Mouse (Mus musculus): ENCODE results near the gene Lamc3.

Lamc3 gene

DNA sequence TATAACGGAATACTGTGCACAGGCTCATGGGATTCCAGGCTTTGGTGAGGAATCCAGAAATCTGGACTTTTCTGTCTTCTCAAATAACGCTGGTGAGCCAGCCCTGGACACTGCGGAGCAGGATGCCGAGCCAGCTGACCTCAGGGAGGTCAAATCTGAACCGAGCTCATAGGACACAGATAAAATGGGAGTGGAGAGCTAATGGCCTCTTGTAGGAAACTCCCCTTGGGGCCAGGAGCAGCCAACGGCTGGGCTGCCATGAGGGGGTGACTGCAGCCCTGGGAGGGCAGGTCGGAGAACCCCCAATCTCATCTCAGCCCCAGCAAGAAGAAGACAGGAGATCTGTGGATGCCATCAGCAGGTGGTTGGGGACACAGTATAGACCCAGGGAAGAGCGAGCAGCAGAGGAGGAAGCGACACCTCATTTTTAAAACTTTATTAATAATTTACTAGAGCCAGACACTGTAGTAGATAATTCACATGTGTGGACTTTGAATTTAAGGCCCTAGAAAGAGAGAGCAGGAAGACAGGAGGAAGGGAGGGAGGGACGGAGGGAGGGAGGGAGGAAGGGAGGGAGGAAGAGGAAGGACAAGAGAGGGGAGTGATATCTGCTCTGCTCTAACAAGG, 18.4 kb upstream of the Lamc3 start:
- Histone ChIP-seq H3K9me3 (ENCODE audit: low read length) (peaks cover 5% of the 10 kb centered on the region; the same call in 1 of the 2 replicates), H3K4me1 (replicated peaks; ENCODE audit: low read depth, low read length) (peaks cover 23% of the 10 kb centered on the region), H3K27me3 (ENCODE audit: insufficient read depth, low read length) (peaks cover 30% of the 10 kb centered on the region), H3K36me3 (ENCODE audit: insufficient read depth, low read length) (no peaks in the 10 kb centered on the region), H3K4me3 (replicated peaks; ENCODE audit: low read length) (no peak overlapping the region)
- no peak for TF ChIP-seq POU5F1 (IDR thresholded peaks at IDR 0.05; ENCODE audit: borderline replicate concordance, low read length)
- TF ChIP-seq NANOG (IDR thresholded peaks at IDR 0.05; ENCODE audit: borderline replicate concordance, low read length), result no peak
- no peak for TF ChIP-seq CTCF (conservative IDR thresholded peaks at IDR 0.05; ENCODE audit: low read length)

DNA sequence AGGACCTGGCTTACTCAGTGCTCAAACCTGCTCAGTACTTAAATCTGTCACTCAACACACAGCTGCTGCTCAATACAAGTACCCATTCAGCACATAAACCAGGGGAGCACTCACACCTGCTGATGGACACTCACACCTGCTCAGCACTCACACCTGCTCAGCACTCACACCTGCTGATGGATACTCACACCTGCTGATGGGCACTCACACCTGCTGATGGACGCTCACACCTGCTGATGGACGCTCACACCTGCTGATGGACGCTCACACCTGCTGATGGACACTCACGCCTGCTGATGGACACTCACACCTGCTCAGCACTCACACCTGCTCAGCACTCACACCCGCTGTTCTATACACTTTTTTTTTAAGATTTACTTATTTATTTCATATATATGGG, 17.4 kb upstream of the Lamc3 start:
- no peaks in the 10 kb centered on the region for H3K36me3 ChIP-seq (ENCODE audit: insufficient read depth, low read length)
- TF ChIP-seq NANOG (IDR thresholded peaks at IDR 0.05; ENCODE audit: borderline replicate concordance, low read length) (no peak), CTCF (conservative IDR thresholded peaks at IDR 0.05; ENCODE audit: low read length) (no peak), POU5F1 (IDR thresholded peaks at IDR 0.05; ENCODE audit: borderline replicate concordance, low read length) (no peak)
- H3K27me3 ChIP-seq (ENCODE audit: insufficient read depth, low read length), result peaks cover 33% of the 10 kb centered on the region
- no peak overlapping the region for H3K4me3 ChIP-seq (replicated peaks; ENCODE audit: low read length)
- H3K9me3 ChIP-seq (ENCODE audit: low read length), result peaks cover 5% of the 10 kb centered on the region; the same call in 1 of the 2 replicates
- H3K4me1 ChIP-seq (replicated peaks; ENCODE audit: low read depth, low read length), result peaks cover 23% of the 10 kb centered on the region

DNA sequence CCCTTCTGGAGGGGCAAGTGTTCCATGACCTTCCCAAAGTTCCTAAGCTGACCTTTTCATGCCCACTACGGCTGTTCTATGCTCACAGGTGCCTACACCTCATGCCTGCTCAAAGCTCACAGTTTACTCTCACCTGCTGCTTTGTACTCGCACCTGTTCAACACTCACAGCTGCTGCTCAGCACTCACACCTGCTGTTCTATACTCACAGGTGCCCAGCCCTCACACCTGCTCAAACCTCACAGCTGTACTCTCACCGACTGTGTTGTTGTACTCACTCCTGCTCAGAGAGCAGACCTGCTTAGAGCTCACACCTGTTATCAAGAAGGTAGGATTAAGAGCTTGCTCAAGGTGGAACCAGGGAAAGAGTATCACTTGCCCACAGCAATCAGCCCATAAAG, 16.4 kb upstream of the Lamc3 start:
- TF ChIP-seq NANOG (IDR thresholded peaks at IDR 0.05; ENCODE audit: borderline replicate concordance, low read length) (no peak), POU5F1 (IDR thresholded peaks at IDR 0.05; ENCODE audit: borderline replicate concordance, low read length) (no peak), CTCF (conservative IDR thresholded peaks at IDR 0.05; ENCODE audit: low read length) (no peak)
- Histone ChIP-seq H3K4me3 (replicated peaks; ENCODE audit: low read length) (no peak overlapping the region), H3K4me1 (replicated peaks; ENCODE audit: low read depth, low read length) (peaks cover 19% of the 10 kb centered on the region), H3K9me3 (ENCODE audit: low read length) (peaks cover 5% of the 10 kb centered on the region; the same call in 1 of the 2 replicates), H3K36me3 (ENCODE audit: insufficient read depth, low read length) (no peaks in the 10 kb centered on the region), H3K27me3 (ENCODE audit: insufficient read depth, low read length) (peaks cover 35% of the 10 kb centered on the region)

DNA sequence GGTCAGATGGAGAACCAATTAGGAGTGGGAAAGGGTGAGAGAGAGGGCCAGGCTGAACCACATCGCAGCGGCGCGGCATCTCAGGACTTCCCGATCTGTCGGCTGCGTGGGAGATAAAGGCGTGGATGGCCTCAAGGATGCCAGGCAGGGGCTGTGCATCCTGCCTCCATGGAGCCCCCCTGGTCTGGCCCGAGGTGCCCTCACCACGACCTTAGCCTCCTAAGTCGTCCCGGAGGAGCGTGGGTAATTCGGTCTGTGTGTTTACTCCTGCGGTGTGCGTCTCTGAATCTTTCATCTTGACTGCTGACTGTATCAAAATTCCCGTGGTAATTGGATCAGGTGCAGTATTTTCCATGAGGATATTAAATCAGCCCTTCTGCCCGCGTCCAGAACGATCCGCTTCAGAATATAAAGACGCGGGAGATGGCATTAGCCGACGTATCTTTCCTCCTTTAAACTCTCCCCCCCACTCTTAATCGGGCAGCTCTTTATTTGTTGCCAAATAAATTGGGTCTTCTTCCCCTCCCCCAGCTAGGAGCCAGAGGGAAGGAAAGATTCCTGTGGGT, 12.7 kb upstream of the Lamc3 start:
- H3K27me3 ChIP-seq (ENCODE audit: insufficient read depth, low read length), result peaks cover 59% of the 10 kb centered on the region
- TF ChIP-seq POU5F1 (IDR thresholded peaks at IDR 0.05; ENCODE audit: borderline replicate concordance, low read length) (no peak), NANOG (IDR thresholded peaks at IDR 0.05; ENCODE audit: borderline replicate concordance, low read length) (no peak), CTCF (conservative IDR thresholded peaks at IDR 0.05; ENCODE audit: low read length) (no peak)
- no peaks in the 10 kb centered on the region for H3K36me3 ChIP-seq (ENCODE audit: insufficient read depth, low read length)
- no peak overlapping the region for H3K4me3 ChIP-seq (replicated peaks; ENCODE audit: low read length)
- peaks cover 11% of the 10 kb centered on the region for H3K4me1 ChIP-seq (replicated peaks; ENCODE audit: low read depth, low read length)
- peaks cover 5% of the 10 kb centered on the region; the same call in 1 of the 2 replicates for H3K9me3 ChIP-seq (ENCODE audit: low read length)

DNA sequence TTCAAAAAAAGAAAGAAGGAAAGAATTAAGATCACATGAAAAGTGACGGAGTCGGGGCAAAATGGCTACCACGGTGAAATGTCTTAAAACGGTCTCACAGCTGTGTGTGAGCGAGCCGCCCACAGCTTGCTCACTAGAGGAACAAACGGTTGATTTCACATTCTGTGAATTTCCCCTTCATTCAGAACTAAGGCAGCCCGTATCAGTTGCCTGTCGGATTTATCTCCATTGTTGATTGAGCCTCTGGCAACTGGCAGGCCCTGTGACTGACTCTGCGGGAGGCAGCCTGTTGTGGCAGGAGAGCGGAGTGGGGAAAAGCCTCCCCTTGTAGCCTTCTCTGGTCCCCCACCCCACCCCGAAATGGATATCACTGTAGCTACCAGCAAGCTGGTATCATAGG, 10.6 kb upstream of the Lamc3 start:
- H3K36me3 ChIP-seq (ENCODE audit: insufficient read depth, low read length), result no peaks in the 10 kb centered on the region
- no peak overlapping the region for H3K4me3 ChIP-seq (replicated peaks; ENCODE audit: low read length)
- H3K4me1 ChIP-seq (replicated peaks; ENCODE audit: low read depth, low read length), result peaks cover 19% of the 10 kb centered on the region
- H3K27me3 ChIP-seq (ENCODE audit: insufficient read depth, low read length), result peaks cover 75% of the 10 kb centered on the region
- TF ChIP-seq CTCF (conservative IDR thresholded peaks at IDR 0.05; ENCODE audit: low read length) (no peak), NANOG (IDR thresholded peaks at IDR 0.05; ENCODE audit: borderline replicate concordance, low read length) (no peak), POU5F1 (IDR thresholded peaks at IDR 0.05; ENCODE audit: borderline replicate concordance, low read length) (no peak)
- peaks cover 5% of the 10 kb centered on the region; the same call in 1 of the 2 replicates for H3K9me3 ChIP-seq (ENCODE audit: low read length)

DNA sequence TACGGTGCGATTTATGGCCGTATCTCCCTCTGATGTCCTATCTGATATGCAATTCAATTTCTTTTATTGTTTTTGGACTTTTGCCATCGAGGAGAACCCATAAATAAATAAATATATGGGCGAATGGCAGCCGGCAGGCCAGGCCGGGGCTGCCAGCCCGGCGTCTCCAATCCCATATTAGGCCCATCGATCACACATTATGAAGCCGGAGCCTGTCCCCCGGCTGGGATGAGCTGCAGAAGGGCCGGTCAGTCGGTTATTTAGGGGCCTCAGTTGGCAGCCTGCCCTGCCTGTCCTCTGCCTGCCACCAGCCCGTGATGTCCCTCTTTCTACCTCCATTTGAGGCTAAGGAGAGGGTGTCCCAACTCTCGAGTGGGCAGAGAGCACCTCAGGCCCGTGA, 8.5 kb upstream of the Lamc3 start:
- Histone ChIP-seq H3K4me3 (replicated peaks; ENCODE audit: low read length) (no peak overlapping the region), H3K27me3 (ENCODE audit: insufficient read depth, low read length) (peaks cover 91% of the 10 kb centered on the region), H3K4me1 (replicated peaks; ENCODE audit: low read depth, low read length) (peaks cover 23% of the 10 kb centered on the region), H3K9me3 (ENCODE audit: low read length) (no peaks in the 10 kb centered on the region), H3K36me3 (ENCODE audit: insufficient read depth, low read length) (no peaks in the 10 kb centered on the region)
- TF ChIP-seq NANOG (IDR thresholded peaks at IDR 0.05; ENCODE audit: borderline replicate concordance, low read length) (no peak), POU5F1 (IDR thresholded peaks at IDR 0.05; ENCODE audit: borderline replicate concordance, low read length) (no peak), CTCF (conservative IDR thresholded peaks at IDR 0.05; ENCODE audit: low read length) (no peak)

DNA sequence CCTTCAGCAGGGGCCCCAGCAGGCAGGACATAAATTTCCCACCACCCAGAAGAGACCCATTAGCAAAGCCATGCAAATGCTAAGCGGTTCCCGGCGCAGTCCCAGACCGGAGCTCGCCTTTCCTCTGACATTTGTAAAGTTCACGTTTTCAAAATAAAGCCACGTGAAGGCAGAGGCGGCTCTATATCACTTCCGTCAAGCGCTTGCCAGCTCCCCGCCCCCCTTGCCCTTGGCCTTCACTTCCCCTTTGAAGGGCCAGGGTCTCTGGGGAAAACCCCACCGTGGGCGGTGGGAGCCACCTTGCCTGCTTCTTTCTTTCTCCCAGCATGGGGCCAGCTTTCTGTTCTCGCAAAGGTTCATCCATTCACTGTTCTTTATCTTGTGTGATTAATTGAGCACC, 6.2 kb upstream of the Lamc3 start:
- H3K27me3 ChIP-seq (ENCODE audit: insufficient read depth, low read length), result peaks cover 94% of the 10 kb centered on the region
- TF ChIP-seq POU5F1 (IDR thresholded peaks at IDR 0.05; ENCODE audit: borderline replicate concordance, low read length) (no peak; the same call in 1 of the 2 replicates), NANOG (IDR thresholded peaks at IDR 0.05; ENCODE audit: borderline replicate concordance, low read length) (0 out of 2 replicates have a peak, but pooled peaks have one; percentile 29), CTCF (conservative IDR thresholded peaks at IDR 0.05; ENCODE audit: low read length) (no peak)
- H3K4me1 ChIP-seq (replicated peaks; ENCODE audit: low read depth, low read length), result peaks cover 26% of the 10 kb centered on the region
- H3K36me3 ChIP-seq (ENCODE audit: insufficient read depth, low read length), result no peaks in the 10 kb centered on the region
- no peaks in the 10 kb centered on the region for H3K9me3 ChIP-seq (ENCODE audit: low read length)
- H3K4me3 ChIP-seq (replicated peaks; ENCODE audit: low read length), result no peak overlapping the region

DNA sequence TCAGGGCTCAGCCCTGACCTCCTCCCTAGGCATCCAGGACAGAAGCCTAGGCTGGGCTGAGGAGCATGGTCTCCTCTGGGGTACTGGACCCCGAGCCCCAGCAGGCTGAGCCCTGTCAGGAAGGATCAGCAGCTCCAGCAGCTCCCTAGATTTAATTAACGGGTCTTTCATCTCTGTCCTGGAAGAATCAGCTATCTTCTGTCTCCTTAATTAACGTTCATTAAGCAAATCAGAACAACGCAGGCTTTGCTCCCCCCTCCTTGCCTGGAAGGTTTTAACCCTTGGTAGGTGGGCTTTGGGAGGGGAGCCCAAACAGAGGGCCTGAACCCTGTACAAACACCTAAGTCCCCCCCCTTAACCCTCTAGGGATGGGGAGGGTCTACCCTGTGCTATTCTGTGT, 4.0 kb upstream of the Lamc3 start:
- Histone ChIP-seq H3K4me3 (replicated peaks; ENCODE audit: low read length) (no peak overlapping the region), H3K9me3 (ENCODE audit: low read length) (no peaks in the 10 kb centered on the region), H3K4me1 (replicated peaks; ENCODE audit: low read depth, low read length) (peaks cover 38% of the 10 kb centered on the region), H3K36me3 (ENCODE audit: insufficient read depth, low read length) (no peaks in the 10 kb centered on the region), H3K27me3 (ENCODE audit: insufficient read depth, low read length) (peaks cover 99% of the 10 kb centered on the region)
- TF ChIP-seq POU5F1 (IDR thresholded peaks at IDR 0.05; ENCODE audit: borderline replicate concordance, low read length) (no peak), CTCF (conservative IDR thresholded peaks at IDR 0.05; ENCODE audit: low read length) (no peak), NANOG (IDR thresholded peaks at IDR 0.05; ENCODE audit: borderline replicate concordance, low read length) (no peak)

Data from E14TG2a.4 (cell line).